Mouse (Mus musculus) stomach, embryonic 14.5 days (tissue): Measurements from ENCODE around the gene Dnajc5. TPM values are rescaled to one million over a fixed set of nuclear protein-coding genes. Genes with fewer than 3 reads are reported as not detected.

Experiments used
- ATAC-seq: fragments of 200-750 bp; cut with Nextera tagmentation; 2 replicates; pipeline ENCODE4 v1.8.0; 2017; ENCODE audit warnings: low read depth, moderate TSS enrichment; ENCODE audit not compliant: insufficient number of reproducible peaks, insufficient read depth, low FRiP score
- H3K27ac ChIP-seq: fragments of 300-500 bp; sonication (generic); 2 replicates; pipeline ENCODE4 v1.5.1; 2014; ENCODE audit warnings: mild to moderate bottlenecking, low read length, moderate library complexity, mixed read lengths
- H3K27me3 ChIP-seq: fragments of 300-500 bp; sonication (generic); 2 replicates; pipeline ENCODE4 v1.6.1; 2014; ENCODE audit warnings: low read length, control low read depth, mixed read lengths; ENCODE audit not compliant: control insufficient read depth, insufficient read depth
- H3K36me3 ChIP-seq: fragments of 300-500 bp; sonication (generic); 2 replicates; pipeline ENCODE4 v1.6.1; 2014; ENCODE audit warnings: mild to moderate bottlenecking, control low read depth, low read length, moderate library complexity, mixed read lengths; ENCODE audit not compliant: control insufficient read depth, insufficient read depth
- H3K4me1 ChIP-seq: fragments of 300-500 bp; sonication (generic); 2 replicates; pipeline ENCODE4 v1.6.1; 2014; ENCODE audit warnings: low read length, control low read depth, mixed read lengths; ENCODE audit not compliant: control insufficient read depth, insufficient read depth
- H3K4me2 ChIP-seq: fragments of 300-500 bp; sonication (generic); replicated peaks from 2 replicates; pipeline ENCODE4 v1.6.1; 2014; ENCODE audit warnings: low read depth, low read length, control low read depth
- H3K4me3 ChIP-seq: fragments of 300-500 bp; sonication (generic); 2 replicates; pipeline ENCODE4 v1.5.1; 2014; ENCODE audit warnings: low read depth, low read length, control low read depth
- H3K9ac ChIP-seq: fragments of 300-500 bp; sonication (generic); replicated peaks from 2 replicates; pipeline ENCODE4 v1.6.1; 2014; ENCODE audit warnings: low read depth, mild to moderate bottlenecking, control low read depth, low read length, moderate library complexity, mixed read lengths
- H3K9me3 ChIP-seq: fragments of 300-500 bp; sonication (generic); 2 replicates; pipeline ENCODE4 v1.6.1; 2016; ENCODE audit warnings: low read depth, low read length, control low read depth; ENCODE audit not compliant: control insufficient read depth
- WGBS: fragments of 180-500 bp; shearing (Covaris S2); extraction: QIAGEN DNeasy Blood & Tissue Kit; methylation state at CpG from one replicate; pipeline ENCODE4 v1.1.7; 2014; 5-methylcytosine and 5-hydroxymethylcytosine counted together
- polyA plus RNA-seq: library from polyadenylated mRNA; unstranded; fragments of >200 nt; fragmentation: Nextera tagmentation; extraction: Ambion mirVana; gene quantifications from 2 replicates; pipeline ENCODE4 v1.2.1, GENCODE M21; 2014

The Dnajc5 gene
- polyA plus RNA-seq, 1 experiment from 2014 or later = 83.1 TPM

DNA sequence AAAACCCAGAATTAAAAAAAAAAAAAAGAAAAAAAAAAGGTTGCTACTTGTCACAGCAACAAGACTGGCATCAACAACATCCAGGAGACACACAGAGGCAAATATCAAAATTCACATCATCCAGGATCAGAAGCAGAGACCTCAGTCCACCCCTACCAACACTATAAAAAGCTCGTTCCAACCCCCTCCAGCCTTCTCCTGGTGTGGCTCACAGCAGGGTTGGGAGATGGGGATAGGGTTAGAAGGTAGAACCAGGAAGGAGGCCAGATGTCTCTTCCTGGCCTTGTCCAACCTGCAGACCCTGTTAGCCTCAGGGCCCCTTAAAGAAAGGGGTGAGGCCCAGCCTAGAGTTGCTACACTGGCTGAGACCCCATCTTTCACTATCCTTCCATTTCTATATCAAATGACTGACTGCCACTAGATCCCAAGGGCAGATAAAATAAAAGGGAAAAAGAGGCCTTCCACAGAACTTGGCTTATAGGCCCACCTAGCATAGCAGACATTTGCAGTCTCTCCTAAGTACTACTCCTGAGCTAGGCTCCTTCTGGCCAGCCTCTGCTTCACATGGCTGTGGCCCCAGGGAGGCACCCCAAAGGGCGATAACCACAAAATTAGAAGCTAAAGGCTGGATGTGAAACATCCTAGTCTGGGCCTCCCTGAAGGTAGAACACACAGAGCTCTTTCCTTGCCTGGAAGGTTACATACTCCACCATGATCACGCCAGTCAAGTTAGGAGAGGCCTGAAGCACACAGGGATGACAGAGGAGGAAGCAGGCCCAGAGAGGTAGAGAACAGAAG is 63.4 kb downstream of the Dnajc5 start:
- Histone ChIP-seq H3K4me2 (no peak overlapping the region), H3K4me1 (peaks cover 18% of the 10 kb centered on the region), H3K9me3 (no peaks in the 10 kb centered on the region), H3K27me3 (no peaks in the 10 kb centered on the region), H3K36me3 (peaks cover 49% of the 10 kb centered on the region), H3K4me3 (no peak overlapping the region), H3K27ac (no peak overlapping the region), H3K9ac (no peak overlapping the region)
- WGBS = 88% methylated on average over 3 of the region's 3 CpGs
- ATAC-seq = no peak

DNA sequence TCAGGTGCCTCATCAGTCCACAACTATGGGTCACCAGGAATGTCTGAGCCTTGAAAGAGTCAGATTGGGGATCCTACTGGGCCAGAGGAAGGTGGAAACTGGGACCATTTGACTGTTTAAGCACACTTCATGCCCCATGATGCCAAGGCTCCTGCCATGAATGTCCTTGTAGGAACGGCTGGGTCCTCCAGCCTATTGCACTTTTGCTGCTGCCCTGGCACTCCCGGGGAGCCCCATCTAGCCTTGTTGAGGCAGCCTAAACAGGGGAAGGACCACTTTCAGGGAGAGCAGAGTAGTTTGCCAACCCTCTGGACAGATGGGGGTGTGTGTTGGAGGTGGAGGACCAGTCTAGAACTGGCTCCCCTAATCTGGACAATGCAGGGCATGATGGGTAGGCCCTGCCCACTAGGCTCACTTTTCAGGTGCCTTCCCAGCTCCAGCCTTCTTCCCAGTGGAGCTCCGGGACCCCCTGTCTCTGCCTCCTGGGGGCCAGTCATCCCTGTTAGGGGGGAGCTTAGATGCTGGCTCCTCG is 64.2 kb downstream of the Dnajc5 start, which contains the start of gene Uckl1:
TSS of gene Uckl1 (minus strand) at position 482 of the 532 bp plus-strand sequence.
- Histone ChIP-seq H3K4me2 (no peak within 1 kb of the TSS), H3K4me1 (peaks cover 9% of the 10 kb centered on the region), H3K9ac (no peak within 1 kb of the TSS), H3K4me3 (no peak within 1 kb of the TSS), H3K27ac (no peak within 1 kb of the TSS), H3K27me3 (no peaks in the 10 kb centered on the region), H3K9me3 (no peaks in the 10 kb centered on the region), H3K36me3 (peaks cover 58% of the 10 kb centered on the region)
- WGBS = 89% methylated on average over 4 of the region's 4 CpGs
- no peak for ATAC-seq

DNA sequence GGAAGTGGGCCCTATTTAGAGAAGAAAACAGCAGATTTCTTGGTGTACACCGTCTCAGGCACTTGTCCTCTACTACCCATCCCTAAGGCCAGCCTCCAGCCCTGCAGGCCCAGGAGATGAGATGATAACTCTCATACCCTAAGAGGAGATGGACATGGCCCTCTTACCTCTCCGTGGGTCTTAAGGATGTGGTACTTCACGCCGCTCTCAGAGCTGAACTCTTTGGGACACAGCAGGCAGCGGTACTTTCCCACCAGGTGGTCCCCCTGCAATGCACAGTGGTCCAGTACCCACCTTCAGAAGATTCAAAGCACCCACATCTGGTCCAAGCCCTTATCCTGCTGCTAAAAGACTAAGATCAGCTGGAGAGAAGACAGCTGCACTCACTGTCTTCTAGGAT is 65.2 kb downstream of the Dnajc5 start:
- peaks cover 67% of the 10 kb centered on the region for H3K36me3 ChIP-seq

DNA sequence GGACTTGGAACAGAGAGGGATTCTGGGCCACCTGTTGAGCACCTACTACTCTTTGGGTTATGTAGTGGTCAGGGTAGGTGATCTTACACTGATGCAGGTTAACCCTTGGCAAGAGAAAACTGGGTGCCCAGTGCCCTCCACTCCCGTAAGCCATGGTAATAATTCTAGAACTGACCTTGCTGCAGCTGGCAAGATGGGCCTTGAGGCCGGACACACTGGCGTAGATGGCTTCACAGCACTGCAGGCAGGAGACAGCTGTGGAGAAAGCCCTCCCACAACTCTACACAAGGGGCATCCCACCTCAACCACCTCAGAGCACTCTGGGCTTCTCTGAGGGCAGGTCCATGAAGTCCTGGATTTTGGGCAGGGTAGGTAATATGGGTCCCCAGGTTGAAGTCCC is 65.8 kb downstream of the Dnajc5 start:
- Histone ChIP-seq H3K9ac (no peak overlapping the region), H3K4me2 (no peak overlapping the region), H3K27me3 (no peaks in the 10 kb centered on the region), H3K27ac (no peak overlapping the region), H3K4me1 (peaks cover 2% of the 10 kb centered on the region; the same call in 1 of the 2 replicates), H3K9me3 (no peaks in the 10 kb centered on the region), H3K4me3 (no peak overlapping the region), H3K36me3 (peaks cover 69% of the 10 kb centered on the region)
- 95% methylated on average over 3 of the region's 3 CpGs for WGBS
- ATAC-seq = no peak

More for the DNA sequence above, 65.2 kb downstream of the Dnajc5 start:
- no peaks in the 10 kb centered on the region for H3K9me3 ChIP-seq
- ATAC-seq = no peak
- H3K4me3 ChIP-seq = no peak overlapping the region
- no peak overlapping the region for H3K4me2 ChIP-seq
- no peaks in the 10 kb centered on the region for H3K27me3 ChIP-seq
- peaks cover 4% of the 10 kb centered on the region; the same call in 1 of the 2 replicates for H3K4me1 ChIP-seq
- WGBS = 90% methylated on average over 5 of the region's 5 CpGs
- no peak overlapping the region for H3K27ac ChIP-seq
- H3K9ac ChIP-seq = no peak overlapping the region

DNA sequence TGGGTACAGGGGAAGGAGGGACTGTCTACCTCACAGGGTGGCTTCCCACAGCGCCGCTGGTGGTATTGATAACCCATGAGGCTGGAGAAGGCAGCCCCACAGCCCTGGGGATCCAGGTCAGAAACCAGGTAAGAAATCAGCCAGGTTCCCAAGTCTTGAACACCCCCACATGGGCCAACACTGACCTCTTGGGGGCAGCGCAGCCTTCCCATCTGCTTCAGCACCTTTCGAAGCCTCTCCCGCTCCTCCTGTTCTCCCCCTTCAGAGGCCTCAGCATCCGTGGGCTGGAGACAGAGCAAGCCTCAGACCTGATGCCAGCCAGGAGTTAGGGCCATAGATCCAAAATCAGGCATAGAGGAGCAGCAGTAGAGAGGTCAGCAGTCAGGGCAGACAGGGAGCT is 67.5 kb downstream of the Dnajc5 start:
- ATAC-seq = no peak
- 71% methylated on average over 6 of the region's 6 CpGs for WGBS
- Histone ChIP-seq H3K4me2 (no peak overlapping the region), H3K9me3 (no peaks in the 10 kb centered on the region), H3K4me1 (peaks cover 9% of the 10 kb centered on the region; the same call in 1 of the 2 replicates), H3K9ac (no peak overlapping the region), H3K4me3 (no peak overlapping the region), H3K27me3 (no peaks in the 10 kb centered on the region), H3K36me3 (peaks cover 69% of the 10 kb centered on the region), H3K27ac (no peak overlapping the region)

DNA sequence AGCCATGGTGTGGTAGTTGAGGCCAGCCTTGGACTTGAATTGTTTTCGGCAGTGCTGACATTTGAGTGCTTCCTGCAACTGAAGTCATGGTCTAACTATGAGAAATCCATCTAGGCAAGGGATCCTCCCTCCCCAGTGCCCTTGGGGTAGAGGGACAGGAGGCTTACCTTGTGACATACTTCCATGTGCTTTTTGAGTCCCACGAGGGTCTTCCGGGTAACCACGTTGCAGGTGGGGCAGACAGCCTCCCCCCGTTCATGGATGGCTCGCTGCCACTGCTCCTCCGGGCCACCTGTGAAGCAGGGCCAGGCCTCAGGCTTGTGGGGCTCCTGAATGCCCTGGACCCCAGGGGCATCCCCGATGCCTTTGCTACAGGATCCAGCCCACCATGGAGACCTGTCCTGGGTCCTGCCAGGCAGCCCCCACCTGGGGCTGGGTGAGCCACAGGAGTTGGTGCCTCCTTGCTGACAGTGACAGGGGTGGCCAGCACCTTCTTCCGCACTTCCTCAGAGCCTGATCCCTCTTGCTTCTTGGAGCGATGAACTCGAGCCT is 68.0 kb downstream of the Dnajc5 start:
- peaks cover 68% of the 10 kb centered on the region for H3K36me3 ChIP-seq
- H3K9ac ChIP-seq = no peak overlapping the region
- 93% methylated on average over 11 of the region's 11 CpGs for WGBS
- H3K4me1 ChIP-seq = peaks cover 9% of the 10 kb centered on the region; the same call in 1 of the 2 replicates
- no peak overlapping the region for H3K4me3 ChIP-seq
- H3K27me3 ChIP-seq = no peaks in the 10 kb centered on the region
- H3K4me2 ChIP-seq = no peak overlapping the region
- no peak for ATAC-seq
- H3K27ac ChIP-seq = no peak overlapping the region
- no peaks in the 10 kb centered on the region for H3K9me3 ChIP-seq

DNA sequence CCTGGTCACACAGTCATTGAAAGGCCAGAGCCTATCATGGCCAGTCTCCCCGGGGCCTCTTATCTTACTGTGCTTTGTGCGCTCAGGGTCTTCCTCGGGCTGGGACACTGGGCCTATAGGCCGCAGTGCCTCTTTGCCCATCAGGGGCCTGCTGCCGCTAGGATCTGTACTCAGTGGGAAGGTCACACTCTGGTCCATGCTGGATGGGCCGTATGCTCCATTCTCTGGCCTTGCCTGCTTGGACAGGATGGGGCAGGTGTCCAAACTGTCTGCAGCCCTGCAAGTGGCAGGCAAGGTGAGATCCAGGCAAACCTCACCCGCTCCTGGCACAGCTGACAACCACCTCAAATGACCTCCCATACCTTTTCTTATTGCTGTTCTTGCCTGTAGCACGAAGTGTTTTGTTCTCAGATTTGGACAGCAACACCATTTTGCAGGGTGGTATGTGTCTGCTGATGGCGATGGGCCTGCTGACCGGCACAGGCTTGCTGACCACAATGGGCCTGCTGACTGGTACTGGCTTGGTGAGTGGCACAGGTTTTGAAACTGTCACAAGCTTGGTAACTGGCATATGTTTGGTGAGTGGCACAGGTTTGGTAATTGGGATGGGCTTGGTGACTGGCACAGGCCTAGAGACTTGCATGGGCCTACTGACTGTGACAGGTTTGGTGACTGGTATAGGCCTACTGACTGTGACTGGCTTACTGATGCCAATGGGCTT is 68.9 kb downstream of the Dnajc5 start:
- Histone ChIP-seq H3K4me1 (peaks cover 9% of the 10 kb centered on the region; the same call in 1 of the 2 replicates), H3K4me3 (no peak overlapping the region), H3K36me3 (peaks cover 60% of the 10 kb centered on the region), H3K27ac (no peak overlapping the region), H3K9ac (no peak overlapping the region), H3K4me2 (no peak overlapping the region), H3K9me3 (no peaks in the 10 kb centered on the region), H3K27me3 (no peaks in the 10 kb centered on the region)
- ATAC-seq = no peak
- 89% methylated on average over 10 of the region's 10 CpGs for WGBS

DNA sequence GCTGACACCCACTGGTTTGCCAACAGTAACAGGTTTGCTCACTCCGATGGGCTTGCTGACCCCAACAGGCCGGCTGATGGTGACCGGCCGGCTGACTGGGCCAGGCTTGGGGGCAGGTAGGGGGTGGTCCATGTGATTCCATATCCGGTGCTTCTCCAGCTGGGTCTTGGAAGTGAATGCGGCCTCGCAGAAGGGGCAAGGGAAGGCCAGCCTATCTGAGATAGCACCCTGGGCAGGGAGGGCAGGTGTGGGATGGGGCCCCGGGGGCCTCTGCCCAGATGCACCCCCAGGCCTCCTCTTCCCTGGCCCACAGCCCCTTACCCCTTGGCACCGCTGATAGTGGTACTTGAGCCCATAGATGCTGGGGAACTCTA is 69.4 kb downstream of the Dnajc5 start:
- ATAC-seq = no peak
- Histone ChIP-seq H3K27me3 (no peaks in the 10 kb centered on the region), H3K4me1 (peaks cover 9% of the 10 kb centered on the region; the same call in 1 of the 2 replicates), H3K36me3 (peaks cover 54% of the 10 kb centered on the region), H3K9ac (no peak overlapping the region), H3K4me2 (no peak overlapping the region), H3K27ac (no peak overlapping the region), H3K4me3 (no peak overlapping the region), H3K9me3 (no peaks in the 10 kb centered on the region)
- WGBS = 93% methylated on average over 9 of the region's 9 CpGs
